Mouse (Mus musculus): Measurements from ENCODE around the gene Rab5b.

- no peak for TF ChIP-seq EP300 (IDR thresholded peaks at IDR 0.05; ENCODE audit: low read depth)
- TF ChIP-seq CTCF (IDR thresholded peaks at IDR 0.05; ENCODE audit: low read depth): no peak
These were observed 4.6 kb upstream of the Rab5b start for GRCm38 (mm10) chr10:128700712-128701111.
